Mouse (Mus musculus): ENCODE measurements around the gene Sprr2i.

Sprr2i gene

DNA sequence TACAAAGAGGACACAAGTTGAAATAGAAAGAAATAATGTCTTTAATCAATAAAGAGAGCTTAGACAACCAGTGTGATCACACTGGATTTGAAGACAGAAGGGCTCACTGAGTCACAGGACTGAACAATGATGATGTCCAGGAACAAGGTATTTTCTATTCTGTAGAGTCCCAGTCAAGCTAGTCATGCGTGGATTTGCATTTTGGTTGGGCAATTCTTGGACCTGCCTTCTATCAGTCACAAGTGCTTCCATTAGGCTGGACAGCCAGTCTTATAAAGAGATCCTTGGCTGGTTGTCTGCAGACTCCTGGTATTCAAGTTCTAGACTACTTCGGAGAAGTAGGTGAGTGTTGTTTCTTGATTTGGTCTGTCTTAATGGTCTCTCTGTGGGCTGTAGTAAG, at the start of gene Sprr2i:
Sprr2i (plus strand) TSS at position 301 of the 400 bp plus-strand sequence.
- no peak for DNase-seq (ENCODE audit: low spot score)

DNA sequence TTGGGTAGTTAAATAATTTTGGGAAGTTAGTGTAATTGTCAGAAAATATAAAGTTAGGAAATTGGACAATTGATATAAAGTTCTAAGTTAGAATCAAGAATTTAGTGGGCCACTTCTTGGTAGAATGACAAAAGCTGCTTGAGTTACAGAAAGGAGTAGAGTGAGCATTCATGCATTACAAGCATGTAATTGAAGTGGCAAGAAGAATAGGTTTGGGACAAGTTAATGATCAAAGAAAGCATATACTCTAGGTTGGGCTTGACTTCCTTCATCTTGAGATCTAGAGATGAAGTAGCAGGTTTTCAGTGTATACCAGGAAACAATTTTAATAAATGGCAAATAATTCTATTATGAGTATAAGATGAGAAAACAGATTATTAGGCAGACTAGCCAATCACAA, 46.2 kb upstream of the Sprr2i start:
- DNase-seq (ENCODE audit: low spot score) = no peak

DNA sequence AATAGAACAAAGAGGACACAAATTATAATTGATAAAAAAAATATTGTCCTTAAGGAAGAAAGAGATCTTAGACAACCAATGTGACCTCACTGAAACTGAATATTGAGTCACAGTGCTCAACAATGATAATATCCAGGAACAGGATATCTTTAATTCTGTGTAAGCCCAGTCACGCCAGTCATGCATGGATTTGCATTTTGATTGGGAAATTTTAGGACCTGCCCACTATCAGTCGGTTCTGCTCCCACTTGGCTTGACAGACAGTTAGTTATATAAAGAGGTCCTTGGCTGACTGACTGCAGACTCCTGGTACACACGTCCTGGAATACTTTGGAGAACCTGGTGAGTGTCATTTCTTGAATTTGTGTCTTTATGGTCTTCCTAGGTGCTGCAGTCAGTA, 42.9 kb upstream of the Sprr2i start, which contains the start of gene Sprr2f:
Sprr2f (plus strand) TSS at position 301 of the 400 bp plus-strand sequence.
- no peak for DNase-seq (ENCODE audit: low spot score)

GRCm38 (mm10) chr3:92373613-92374012, 34.2 kb upstream of the Sprr2i start:
- DNase-seq (ENCODE audit: low spot score) = no peak

- no peak for DNase-seq (ENCODE audit: low spot score)
Observed at GRCm38 (mm10) chr3:92385385-92385784, 22.4 kb upstream of the Sprr2i start, which contains the start of gene Sprr2h. Sprr2h (plus strand) TSS chr3:92385685.

- DNase-seq (ENCODE audit: low spot score) = no peak
Observed at GRCm38 (mm10) chr3:92394301-92394700, 13.5 kb upstream of the Sprr2i start.

DNA sequence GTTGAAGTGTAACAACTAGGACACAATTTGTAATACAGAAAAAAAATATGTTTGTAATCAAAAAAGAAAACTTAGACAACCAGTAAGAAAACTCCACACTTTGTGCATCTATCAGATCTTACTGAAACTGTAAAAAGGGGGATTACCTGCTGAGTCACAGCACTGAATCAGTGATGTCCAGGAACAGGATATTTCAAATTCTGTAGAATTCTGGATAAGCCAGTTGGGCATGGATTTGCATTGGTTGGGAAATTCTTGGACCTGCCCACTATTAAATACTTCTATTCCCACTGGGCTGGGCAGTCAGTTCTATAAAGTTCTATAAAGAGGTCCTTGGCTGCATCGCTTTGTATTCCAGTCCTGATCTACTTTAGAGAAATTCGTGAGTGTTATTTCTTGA, 10.0 kb downstream of the Sprr2i start, which contains the start of gene Sprr2j-ps:
Sprr2j-ps (plus strand) TSS at position 301 of the 400 bp plus-strand sequence.
- DNase-seq (ENCODE audit: low spot score) = no peak

GRCm38 (mm10) chr3:92429323-92429722, 21.5 kb downstream of the Sprr2i start, which contains the start of gene Gm9774:
Gm9774 (minus strand) TSS chr3:92429423.
- no peak for DNase-seq (ENCODE audit: low spot score)

- no peak for DNase-seq (ENCODE audit: low spot score)
Observed at GRCm38 (mm10) chr3:92432282-92432681, 24.5 kb downstream of the Sprr2i start, which contains the start of gene Sprr2k. Sprr2k (plus strand) TSS chr3:92432582.

- no peak for DNase-seq (ENCODE audit: low spot score)
Observed at GRCm38 (mm10) chr3:92438689-92439088, 30.9 kb downstream of the Sprr2i start, which contains the start of gene Sprr1b. Sprr1b (minus strand) TSS chr3:92438789.

- no peak for DNase-seq (ENCODE audit: low spot score)
Observed at GRCm38 (mm10) chr3:92440177-92440576, 32.4 kb downstream of the Sprr2i start.

DNA sequence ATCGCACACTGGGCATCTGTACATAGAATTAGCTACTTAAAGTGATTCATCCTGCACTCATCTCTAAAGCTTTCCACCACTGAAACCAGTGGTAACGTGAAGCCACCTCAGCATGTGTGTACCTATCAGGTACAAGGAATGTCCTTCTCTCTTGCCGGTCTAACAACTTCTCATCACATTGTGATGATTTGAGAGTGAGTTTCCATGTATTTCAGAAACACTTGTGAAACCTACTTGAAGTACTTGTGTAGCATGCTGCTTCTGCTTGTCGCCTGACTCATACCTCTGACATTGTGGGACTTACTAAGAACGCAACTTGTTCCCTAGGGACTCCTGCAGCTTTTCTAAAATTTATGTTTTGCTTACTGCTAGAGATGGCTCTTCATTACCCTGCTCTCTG, 47.4 kb downstream of the Sprr2i start:
- no peak for DNase-seq (ENCODE audit: low spot score)

DNA sequence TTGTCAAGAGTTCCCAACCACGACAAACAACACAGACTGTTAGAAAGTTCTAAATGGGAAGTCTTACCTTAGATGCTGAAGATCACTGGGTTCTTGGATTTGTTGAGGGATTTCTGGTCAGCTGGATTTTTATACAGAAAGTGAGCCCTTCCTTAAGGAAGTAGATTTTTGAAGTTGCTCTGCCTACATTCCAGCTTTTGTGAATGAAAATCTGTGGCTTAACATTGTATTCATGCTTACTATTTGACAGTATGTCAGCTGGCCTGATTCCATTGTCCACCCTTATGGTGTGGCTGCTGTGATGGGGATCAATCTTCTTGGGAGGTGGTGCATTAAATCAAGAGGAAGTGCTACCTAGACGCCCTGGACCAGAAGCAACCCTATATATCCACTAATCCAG, 50.8 kb downstream of the Sprr2i start, which contains the start of gene Sprr3:
Sprr3 (minus strand) TSS at position 101 of the 400 bp plus-strand sequence.
- DNase-seq (ENCODE audit: low spot score) = no peak

Data from lung, postnatal 25 days (tissue).